Mouse (Mus musculus): ENCODE results near the gene Bahd1. TPM values are rescaled to one million over a fixed set of nuclear protein-coding genes. Genes with fewer than 3 reads are reported as not detected.

Bahd1 gene
- 5.7 and 6.5 TPM in 2 replicates for polyA plus RNA-seq (2015; fragmentation: Nextera tagmentation; extraction: Ambion mirVana)

DNA sequence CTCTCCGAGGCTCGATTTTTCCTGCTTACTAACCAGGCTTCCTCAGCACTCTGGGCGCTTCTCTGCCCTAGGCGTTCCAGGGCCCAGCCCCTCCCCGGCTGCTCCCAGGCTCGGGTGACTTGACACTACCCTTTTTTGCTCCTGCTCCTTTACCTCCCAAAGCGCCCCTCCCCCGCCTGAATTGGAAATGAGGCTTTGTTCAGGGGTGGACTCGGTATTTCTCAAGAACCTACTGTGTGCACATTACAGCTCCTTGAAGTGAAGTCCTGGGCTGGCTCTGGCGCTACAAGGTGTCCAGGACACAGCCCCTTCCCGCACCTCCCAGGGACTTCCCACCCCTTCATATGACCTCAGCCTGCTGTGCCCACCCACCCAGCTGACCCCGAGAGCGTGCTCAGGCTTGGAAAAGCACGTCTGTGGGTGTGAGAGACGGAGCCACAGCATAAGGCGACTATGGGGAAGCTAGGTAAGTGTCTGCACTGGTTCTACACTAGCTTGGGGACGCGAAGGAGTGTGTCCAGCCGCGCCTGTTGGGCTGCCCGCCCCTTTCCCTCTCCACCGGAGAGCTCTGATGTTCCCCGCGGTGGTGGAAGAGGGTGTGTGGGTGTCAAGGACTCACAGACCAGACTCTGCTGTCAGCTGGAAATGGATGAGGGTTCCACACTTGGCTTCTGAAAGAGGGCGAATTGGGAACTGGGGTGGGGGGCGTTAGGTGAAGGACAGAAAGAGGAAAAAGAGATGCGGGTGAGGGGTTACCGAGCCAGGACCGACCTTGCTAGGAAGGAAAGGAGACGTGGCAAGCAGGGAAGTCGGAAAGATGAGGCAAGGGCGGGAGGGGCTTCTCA is at the start of gene Bahd1:
TSS of gene Bahd1 (plus strand) at position 397 of the 845 bp plus-strand sequence.
- H3K4me3 ChIP-seq (replicated peaks; ENCODE audit: low read length), result peak within 1 kb of the TSS; percentile 88
- H3K27me3 ChIP-seq (replicated peaks; ENCODE audit: control insufficient read depth, insufficient read depth, low read length), result peaks cover 45% of the 10 kb centered on the region
- H3K4me2 ChIP-seq (ENCODE audit: low read length), result peak within 1 kb of the TSS; percentile 100
- no peak within 1 kb of the TSS for H3K27ac ChIP-seq (ENCODE audit: low read length)
- H3K9me3 ChIP-seq (ENCODE audit: control insufficient read depth, low read length), result no peaks in the 10 kb centered on the region
- H3K9ac ChIP-seq (replicated peaks; ENCODE audit: low read depth, low read length), result peak within 1 kb of the TSS; percentile 61
- no peak for ATAC-seq
- H3K4me1 ChIP-seq (replicated peaks; ENCODE audit: control insufficient read depth, insufficient read depth, low read length), result peaks cover 53% of the 10 kb centered on the region
- H3K36me3 ChIP-seq (ENCODE audit: control insufficient read depth, insufficient read depth), result no peaks in the 10 kb centered on the region
- WGBS, result under 1% methylated on average over 32 of the region's 32 CpGs

DNA sequence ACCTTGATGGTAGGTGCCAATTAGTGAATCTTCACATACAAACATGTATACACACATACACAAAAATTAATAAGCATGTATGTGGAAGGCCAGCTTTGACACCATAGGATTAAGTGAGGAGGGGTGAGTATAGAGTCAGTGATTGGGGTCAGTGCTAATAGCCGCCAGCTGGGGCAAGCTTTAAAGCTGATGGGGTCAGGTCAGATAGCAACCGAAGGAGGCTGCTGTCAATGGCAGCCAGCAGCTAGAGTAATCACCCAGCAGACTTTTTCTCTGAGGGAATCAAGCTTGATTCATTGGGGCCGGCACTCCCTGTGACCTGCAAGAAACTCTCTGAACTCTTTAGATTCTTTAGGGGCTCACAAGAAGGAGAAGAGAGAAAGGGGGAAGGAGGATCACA is 48.4 kb upstream of the Bahd1 start:
- Histone ChIP-seq H3K27ac (ENCODE audit: low read length) (no peak overlapping the region), H3K4me1 (replicated peaks; ENCODE audit: control insufficient read depth, insufficient read depth, low read length) (no peaks in the 10 kb centered on the region), H3K36me3 (ENCODE audit: control insufficient read depth, insufficient read depth) (no peaks in the 10 kb centered on the region), H3K9me3 (ENCODE audit: control insufficient read depth, low read length) (no peaks in the 10 kb centered on the region), H3K4me2 (ENCODE audit: low read length) (no peak overlapping the region), H3K27me3 (replicated peaks; ENCODE audit: control insufficient read depth, insufficient read depth, low read length) (no peaks in the 10 kb centered on the region), H3K4me3 (replicated peaks; ENCODE audit: low read length) (no peak overlapping the region), H3K9ac (replicated peaks; ENCODE audit: low read depth, low read length) (no peak overlapping the region)
- 39% methylated on average over 3 of the region's 3 CpGs for WGBS
- no peak for ATAC-seq

- H3K27ac ChIP-seq (ENCODE audit: low read length), result peak within 1 kb of the TSS; percentile 54
- H3K4me1 ChIP-seq (replicated peaks; ENCODE audit: control insufficient read depth, insufficient read depth, low read length), result peaks cover 12% of the 10 kb centered on the region
- no peaks in the 10 kb centered on the region for H3K36me3 ChIP-seq (ENCODE audit: control insufficient read depth, insufficient read depth)
- no peaks in the 10 kb centered on the region for H3K27me3 ChIP-seq (replicated peaks; ENCODE audit: control insufficient read depth, insufficient read depth, low read length)
- H3K4me3 ChIP-seq (replicated peaks; ENCODE audit: low read length), result peak within 1 kb of the TSS; percentile 78
- peak within 1 kb of the TSS; percentile 92 for H3K4me2 ChIP-seq (ENCODE audit: low read length)
- peak; percentile 100 for ATAC-seq
- H3K9ac ChIP-seq (replicated peaks; ENCODE audit: low read depth, low read length), result peak within 1 kb of the TSS; percentile 76
- WGBS, result under 1% methylated on average over 34 of the region's 34 CpGs
- no peaks in the 10 kb centered on the region for H3K9me3 ChIP-seq (ENCODE audit: control insufficient read depth, low read length)
These were observed 38.5 kb upstream of the Bahd1 start, which contains the start of gene Ivd for GRCm38 (mm10) chr2:118861454-118862339. Ivd (plus strand) TSS chr2:118861954.

GRCm38 (mm10) chr2:118862340-118862675 is 37.9 kb upstream of the Bahd1 start:
- Histone ChIP-seq H3K9ac (replicated peaks; ENCODE audit: low read depth, low read length) (peak overlapping the region; percentile 76), H3K36me3 (ENCODE audit: control insufficient read depth, insufficient read depth) (no peaks in the 10 kb centered on the region), H3K4me1 (replicated peaks; ENCODE audit: control insufficient read depth, insufficient read depth, low read length) (peaks cover 12% of the 10 kb centered on the region), H3K4me2 (ENCODE audit: low read length) (peak overlapping the region; percentile 92), H3K27ac (ENCODE audit: low read length) (no peak overlapping the region; the same call in 1 of the 2 replicates), H3K27me3 (replicated peaks; ENCODE audit: control insufficient read depth, insufficient read depth, low read length) (no peaks in the 10 kb centered on the region), H3K9me3 (ENCODE audit: control insufficient read depth, low read length) (no peaks in the 10 kb centered on the region), H3K4me3 (replicated peaks; ENCODE audit: low read length) (peak overlapping the region; percentile 78)
- no peak for ATAC-seq
- 0% methylated on average over 1 of the region's 3 CpGs for WGBS

- H3K9ac ChIP-seq (replicated peaks; ENCODE audit: low read depth, low read length), result no peak overlapping the region
- H3K9me3 ChIP-seq (ENCODE audit: control insufficient read depth, low read length), result no peaks in the 10 kb centered on the region
- H3K27ac ChIP-seq (ENCODE audit: low read length), result no peak overlapping the region
- H3K27me3 ChIP-seq (replicated peaks; ENCODE audit: control insufficient read depth, insufficient read depth, low read length), result no peaks in the 10 kb centered on the region
- H3K36me3 ChIP-seq (ENCODE audit: control insufficient read depth, insufficient read depth), result no peaks in the 10 kb centered on the region; the same call in 1 of the 2 replicates
- no peak for ATAC-seq
- no peak overlapping the region for H3K4me2 ChIP-seq (ENCODE audit: low read length)
- no peak overlapping the region for H3K4me3 ChIP-seq (replicated peaks; ENCODE audit: low read length)
- 94% methylated on average over 3 of the region's 3 CpGs for WGBS
- 0 out of 2 replicates have a peak, but pooled peaks cover 4% of the 10 kb centered on the region for H3K4me1 ChIP-seq (replicated peaks; ENCODE audit: control insufficient read depth, insufficient read depth, low read length)
These were observed 29.6 kb upstream of the Bahd1 start for GRCm38 (mm10) chr2:118870601-118871000.

DNA sequence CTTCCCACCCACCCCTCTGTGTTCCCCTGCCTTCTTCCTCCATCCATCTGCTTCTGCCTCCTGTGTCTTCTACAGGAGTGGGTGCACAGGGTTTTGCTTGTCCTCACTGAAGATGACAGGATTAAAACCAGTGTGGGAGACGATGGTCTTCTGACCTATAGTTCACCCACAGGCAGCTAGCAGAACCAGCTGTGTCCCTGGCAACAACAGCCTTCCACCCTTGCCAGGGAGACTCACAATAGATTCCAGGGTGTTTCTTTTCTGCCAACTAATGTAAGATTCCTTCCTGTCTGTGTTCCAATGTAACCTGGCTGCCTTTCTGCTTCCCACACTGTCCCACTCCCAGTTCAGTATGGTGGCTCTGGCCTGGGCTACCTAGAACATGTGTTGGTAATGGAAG is 29.1 kb upstream of the Bahd1 start:
- H3K36me3 ChIP-seq (ENCODE audit: control insufficient read depth, insufficient read depth), result no peaks in the 10 kb centered on the region; the same call in 1 of the 2 replicates
- H3K9ac ChIP-seq (replicated peaks; ENCODE audit: low read depth, low read length), result no peak overlapping the region
- H3K4me3 ChIP-seq (replicated peaks; ENCODE audit: low read length), result no peak overlapping the region
- no peak for ATAC-seq
- no peaks in the 10 kb centered on the region for H3K27me3 ChIP-seq (replicated peaks; ENCODE audit: control insufficient read depth, insufficient read depth, low read length)
- H3K9me3 ChIP-seq (ENCODE audit: control insufficient read depth, low read length), result no peaks in the 10 kb centered on the region
- WGBS, result 77% methylated on average over 1 of the region's 1 CpGs
- H3K4me2 ChIP-seq (ENCODE audit: low read length), result no peak overlapping the region
- H3K27ac ChIP-seq (ENCODE audit: low read length), result no peak overlapping the region
- H3K4me1 ChIP-seq (replicated peaks; ENCODE audit: control insufficient read depth, insufficient read depth, low read length), result 0 out of 2 replicates have a peak, but pooled peaks cover 4% of the 10 kb centered on the region

DNA sequence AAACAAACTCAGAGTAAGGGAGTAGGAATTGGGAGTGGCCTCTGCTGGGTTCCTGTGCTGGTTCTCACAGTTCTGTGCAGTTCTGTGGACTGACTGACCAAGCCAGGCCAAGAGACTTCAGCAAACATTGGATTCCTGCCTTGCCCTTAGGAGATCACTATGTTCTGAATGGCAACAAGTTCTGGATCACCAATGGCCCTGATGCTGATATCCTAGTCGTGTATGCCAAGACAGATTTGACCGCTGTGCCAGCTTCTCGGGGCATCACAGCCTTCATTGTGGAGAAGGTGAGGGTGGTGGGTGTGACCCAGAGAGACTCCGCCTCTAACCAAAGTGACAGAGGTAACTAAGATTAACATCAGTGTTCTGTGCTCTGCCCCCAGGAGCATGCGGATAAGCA is 27.2 kb upstream of the Bahd1 start:
- Histone ChIP-seq H3K27me3 (replicated peaks; ENCODE audit: control insufficient read depth, insufficient read depth, low read length) (no peaks in the 10 kb centered on the region), H3K36me3 (ENCODE audit: control insufficient read depth, insufficient read depth) (peaks cover 3% of the 10 kb centered on the region; the same call in 1 of the 2 replicates), H3K9ac (replicated peaks; ENCODE audit: low read depth, low read length) (no peak overlapping the region), H3K9me3 (ENCODE audit: control insufficient read depth, low read length) (no peaks in the 10 kb centered on the region), H3K27ac (ENCODE audit: low read length) (no peak overlapping the region), H3K4me2 (ENCODE audit: low read length) (no peak overlapping the region), H3K4me1 (replicated peaks; ENCODE audit: control insufficient read depth, insufficient read depth, low read length) (0 out of 2 replicates have a peak, but pooled peaks cover 4% of the 10 kb centered on the region), H3K4me3 (replicated peaks; ENCODE audit: low read length) (no peak overlapping the region)
- 91% methylated on average over 5 of the region's 5 CpGs for WGBS
- no peak for ATAC-seq

- Histone ChIP-seq H3K9me3 (ENCODE audit: control insufficient read depth, low read length) (no peaks in the 10 kb centered on the region), H3K27me3 (replicated peaks; ENCODE audit: control insufficient read depth, insufficient read depth, low read length) (no peaks in the 10 kb centered on the region), H3K4me3 (replicated peaks; ENCODE audit: low read length) (no peak overlapping the region), H3K9ac (replicated peaks; ENCODE audit: low read depth, low read length) (no peak overlapping the region), H3K4me1 (replicated peaks; ENCODE audit: control insufficient read depth, insufficient read depth, low read length) (0 out of 2 replicates have a peak, but pooled peaks cover 4% of the 10 kb centered on the region), H3K27ac (ENCODE audit: low read length) (no peak overlapping the region), H3K4me2 (ENCODE audit: low read length) (no peak overlapping the region), H3K36me3 (ENCODE audit: control insufficient read depth, insufficient read depth) (peaks cover 3% of the 10 kb centered on the region; the same call in 1 of the 2 replicates)
- ATAC-seq, result no peak
- WGBS, result 91% methylated on average over 6 of the region's 6 CpGs
These were observed 26.2 kb upstream of the Bahd1 start for GRCm38 (mm10) chr2:118873890-118874430.

GRCm38 (mm10) chr2:118875316-118875715 is 24.9 kb upstream of the Bahd1 start:
- H3K9me3 ChIP-seq (ENCODE audit: control insufficient read depth, low read length), result no peaks in the 10 kb centered on the region
- ATAC-seq, result no peak
- H3K9ac ChIP-seq (replicated peaks; ENCODE audit: low read depth, low read length), result no peak overlapping the region
- WGBS, result 94% methylated on average over 8 of the region's 8 CpGs
- H3K4me3 ChIP-seq (replicated peaks; ENCODE audit: low read length), result no peak overlapping the region
- H3K4me2 ChIP-seq (ENCODE audit: low read length), result no peak overlapping the region
- peaks cover 3% of the 10 kb centered on the region; the same call in 1 of the 2 replicates for H3K36me3 ChIP-seq (ENCODE audit: control insufficient read depth, insufficient read depth)
- H3K4me1 ChIP-seq (replicated peaks; ENCODE audit: control insufficient read depth, insufficient read depth, low read length), result 0 out of 2 replicates have a peak, but pooled peaks cover 4% of the 10 kb centered on the region
- H3K27ac ChIP-seq (ENCODE audit: low read length), result no peak overlapping the region
- no peaks in the 10 kb centered on the region for H3K27me3 ChIP-seq (replicated peaks; ENCODE audit: control insufficient read depth, insufficient read depth, low read length)
